Mouse (Mus musculus) ES-E14 (cell line): Measurements from ENCODE around the gene Pdx1.

Experiments
- CHD2 ChIP-seq: IDR thresholded peaks from 2 replicates; pipeline ENCODE4 v1.6.1; 2014; ENCODE audit warnings: mild to moderate bottlenecking, low read depth, low read length, inconsistent platforms
- HCFC1 ChIP-seq: IDR thresholded peaks from 2 replicates; pipeline ENCODE4 v1.6.1; 2012; ENCODE audit warnings: low read length, inconsistent platforms, borderline replicate concordance; ENCODE audit not compliant: insufficient read depth
- MAFK ChIP-seq: IDR thresholded peaks from 2 replicates; pipeline ENCODE4 v1.6.1; 2014; ENCODE audit warnings: mild to moderate bottlenecking, low read depth, low read length, inconsistent platforms; ENCODE audit not compliant: insufficient read depth
- ZC3H11A ChIP-seq: IDR thresholded peaks from 2 replicates; pipeline ENCODE4 v1.6.1; 2012; ENCODE audit warnings: low read depth, mild to moderate bottlenecking, inconsistent platforms, low read length, borderline replicate concordance
- ZNF384 ChIP-seq: IDR thresholded peaks from 2 replicates; pipeline ENCODE4 v1.6.1; 2012; ENCODE audit warnings: low read depth, low read length, inconsistent platforms

- TF ChIP-seq ZC3H11A: no peak
- TF ChIP-seq ZNF384: no peak
- TF ChIP-seq HCFC1: no peak
- no peak for TF ChIP-seq CHD2
- TF ChIP-seq MAFK: no peak
Measured at GRCm38 (mm10) chr5:147270673-147271655, 1.2 kb downstream of the Pdx1 start.
